Mouse (Mus musculus): ENCODE results near the gene Renbp.

The Renbp gene

DNA sequence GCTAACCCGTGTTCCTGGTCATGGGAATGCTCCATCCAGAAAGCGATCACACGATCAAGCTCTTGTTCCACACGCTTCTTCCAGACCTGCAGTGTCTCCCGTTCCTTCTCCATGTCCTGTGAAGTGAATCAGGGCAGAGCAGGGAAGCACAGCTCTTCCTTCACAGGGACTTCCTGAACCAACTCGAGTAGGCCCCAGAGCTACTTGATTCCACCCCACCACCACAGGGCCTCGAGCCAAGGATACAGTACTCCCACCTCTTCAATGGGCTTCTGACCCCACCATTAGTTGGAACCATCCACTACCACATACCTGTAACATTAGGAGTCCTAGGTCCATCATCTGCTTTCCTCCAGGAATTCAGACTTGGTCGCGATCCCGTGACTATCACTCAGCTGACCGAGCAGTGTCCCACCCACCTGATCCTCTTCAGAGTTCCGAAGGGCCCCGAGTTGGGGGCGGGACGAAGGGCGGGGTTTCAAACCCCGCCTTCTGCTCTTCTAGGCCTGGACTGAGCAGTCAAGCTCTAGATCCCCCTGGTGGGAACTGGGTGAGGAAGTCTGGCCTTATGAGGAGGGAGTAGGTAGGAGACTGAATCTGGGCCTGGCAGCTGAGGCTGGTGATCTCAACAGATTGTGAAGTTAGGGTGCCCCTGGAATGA, at the start of gene Renbp:
Renbp (minus strand) TSS at position 449 of the 661 bp plus-strand sequence.
- no peak for DNase-seq

DNA sequence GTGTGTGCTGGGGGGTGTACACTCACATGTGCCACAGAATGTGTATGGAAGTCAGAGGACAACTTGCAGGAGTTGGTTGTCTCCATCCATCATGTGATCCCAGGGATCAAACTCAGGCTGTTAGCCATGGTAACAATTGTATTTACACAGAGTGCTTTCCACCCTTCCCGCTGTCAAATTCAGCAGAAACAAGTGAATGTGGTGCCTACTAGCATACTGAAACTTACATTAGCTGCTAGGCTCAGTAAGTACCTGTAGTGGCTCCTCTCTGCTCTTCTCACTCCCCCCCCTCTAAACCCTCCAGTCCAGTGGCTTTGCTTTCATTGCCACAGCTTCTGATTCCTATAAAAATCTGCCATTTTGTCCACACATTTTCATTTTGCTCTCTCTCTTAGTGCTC, 47.1 kb upstream of the Renbp start:
- no peak for DNase-seq

DNA sequence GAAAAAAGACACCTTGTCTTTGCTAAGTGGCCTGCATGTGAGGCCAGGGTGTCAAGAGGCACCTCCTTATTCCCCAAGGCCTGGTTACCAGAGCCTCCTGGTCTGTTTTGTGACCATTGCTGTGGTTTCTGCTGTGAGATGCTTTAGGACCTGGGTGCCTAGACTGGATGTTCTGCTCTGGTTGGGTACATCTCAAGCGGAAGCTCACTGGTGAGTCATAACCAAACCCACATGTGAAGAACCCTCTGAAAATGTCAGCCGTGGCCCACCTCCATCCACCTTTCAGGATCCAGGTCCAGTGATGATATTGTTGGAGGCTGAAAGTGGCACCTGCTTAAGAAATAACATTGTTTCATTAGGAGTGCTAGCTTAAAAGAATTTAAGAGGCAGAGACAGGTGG, 45.6 kb upstream of the Renbp start:
- no peak for DNase-seq

DNA sequence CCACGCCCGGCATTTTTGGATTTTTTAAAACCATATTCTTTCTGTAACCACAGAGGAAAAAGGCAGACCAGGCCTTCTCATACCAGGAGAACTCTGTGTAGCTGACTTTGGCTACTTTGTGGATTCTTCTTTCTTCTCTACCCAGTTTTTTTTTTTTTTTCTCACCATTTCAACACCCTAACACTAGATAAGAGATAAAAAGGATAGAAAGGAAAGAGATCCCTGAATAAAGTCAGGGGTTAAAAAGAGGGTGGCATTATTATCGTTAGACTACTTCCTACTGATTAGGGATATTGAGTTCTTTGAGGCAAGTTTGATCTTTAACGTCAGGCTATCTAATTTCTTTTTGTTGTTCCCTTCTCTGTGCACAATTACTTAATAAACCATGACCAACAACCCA, 42.1 kb upstream of the Renbp start:
- no peak for DNase-seq

GRCm38 (mm10) chrX:73970781-73971180, 40.1 kb upstream of the Renbp start:
- no peak for DNase-seq

DNA sequence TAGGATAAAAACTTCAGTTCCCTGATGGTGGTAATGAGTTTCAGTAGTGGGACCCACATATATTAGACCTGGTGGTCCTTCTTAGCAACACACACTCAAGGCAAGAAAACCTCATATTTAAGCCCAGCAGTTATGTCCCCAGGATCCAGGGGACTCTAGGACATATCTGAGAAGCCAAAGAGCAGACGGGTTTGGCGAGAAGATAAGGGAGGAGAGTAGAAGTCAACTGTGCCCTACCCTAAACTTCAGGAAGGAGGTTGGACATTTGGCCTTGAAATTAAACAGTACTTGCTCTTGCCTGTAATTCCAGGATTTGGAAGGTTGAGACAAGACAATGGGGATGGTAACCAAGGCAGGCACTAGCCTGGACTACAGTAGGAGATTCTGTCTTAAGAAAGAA, 39.1 kb upstream of the Renbp start:
- DNase-seq, result no peak

- DNase-seq, result no peak
Observed at GRCm38 (mm10) chrX:73969167-73969566, 38.5 kb upstream of the Renbp start.

DNA sequence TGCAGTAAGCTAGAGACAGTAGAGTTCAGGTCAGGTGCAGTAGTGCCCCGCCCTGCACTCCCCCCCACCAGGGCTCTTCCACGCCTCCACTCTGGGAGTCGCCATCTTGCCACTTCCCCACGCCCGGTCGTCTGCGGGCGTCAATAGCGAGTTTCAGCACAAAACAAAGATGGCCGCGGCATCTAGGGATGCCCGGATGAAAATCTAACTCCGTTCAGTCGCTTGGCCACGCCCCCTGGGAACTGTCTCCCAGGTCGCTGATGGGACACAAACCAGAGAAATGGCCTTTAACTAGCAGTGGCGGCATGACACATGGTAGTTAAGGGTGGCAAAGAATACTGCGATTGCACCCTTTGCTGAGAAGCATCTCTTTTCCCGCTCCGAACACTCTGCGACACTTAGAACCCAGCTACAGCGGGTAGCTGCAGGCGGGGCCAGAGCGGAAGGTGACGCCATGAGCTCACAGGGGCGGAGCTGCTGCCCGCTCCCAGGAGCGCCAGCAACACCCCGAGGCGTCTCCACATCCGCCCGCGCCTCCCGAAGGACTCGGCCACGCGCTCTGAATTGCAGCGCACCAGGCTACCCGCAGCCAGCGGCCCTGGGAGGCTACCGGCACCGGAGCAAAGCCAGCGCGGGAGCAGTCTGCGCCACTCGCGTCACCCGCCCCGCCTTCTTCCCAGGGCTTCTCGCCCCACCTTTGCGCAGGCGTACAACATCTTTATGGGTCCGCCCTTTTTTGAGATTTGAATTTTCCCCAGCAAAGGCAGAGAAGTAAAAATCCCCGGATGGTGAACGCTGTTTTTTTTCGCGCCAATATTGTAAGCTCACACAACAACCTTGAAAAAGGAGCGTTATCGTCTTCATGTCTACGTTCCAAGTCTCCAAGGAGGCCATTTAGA, 36.8 kb upstream of the Renbp start:
- peak; percentile 87 to 91 for DNase-seq

GRCm38 (mm10) chrX:73966248-73967176, 35.9 kb upstream of the Renbp start, which contains the start of gene Hcfc1:
Hcfc1 (minus strand) TSS chrX:73966357.
- peak; percentile 86 to 89 for DNase-seq

GRCm38 (mm10) chrX:73965307-73965706, 34.7 kb upstream of the Renbp start:
- peak; percentile 35 to 53 for DNase-seq

GRCm38 (mm10) chrX:73964363-73964762, 33.7 kb upstream of the Renbp start:
- no peak for DNase-seq

DNA sequence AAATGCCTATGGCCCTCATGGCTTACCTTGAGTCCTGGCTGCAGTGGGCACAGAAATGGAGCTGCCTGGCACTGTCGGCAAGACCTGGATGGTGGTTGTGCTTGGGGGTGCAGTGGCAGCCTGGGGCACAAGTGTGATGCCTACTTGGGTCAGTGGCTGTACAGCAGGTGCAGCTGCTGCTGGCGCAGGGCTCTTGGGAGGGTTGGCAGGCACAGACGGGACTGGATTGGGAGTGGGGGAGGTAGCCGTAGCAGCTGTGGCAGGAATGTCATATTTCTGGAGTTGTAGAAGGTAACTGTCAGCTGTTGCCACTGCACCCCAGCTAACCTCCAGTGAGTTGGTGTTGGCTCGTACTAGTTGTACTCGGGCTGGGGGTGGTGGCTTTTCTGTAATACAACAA, 24.3 kb upstream of the Renbp start:
- no peak for DNase-seq

GRCm38 (mm10) chrX:73952603-73953002, 22.0 kb upstream of the Renbp start:
- DNase-seq, result no peak

- no peak for DNase-seq
Observed at GRCm38 (mm10) chrX:73949341-73949740, 18.7 kb upstream of the Renbp start.

DNA sequence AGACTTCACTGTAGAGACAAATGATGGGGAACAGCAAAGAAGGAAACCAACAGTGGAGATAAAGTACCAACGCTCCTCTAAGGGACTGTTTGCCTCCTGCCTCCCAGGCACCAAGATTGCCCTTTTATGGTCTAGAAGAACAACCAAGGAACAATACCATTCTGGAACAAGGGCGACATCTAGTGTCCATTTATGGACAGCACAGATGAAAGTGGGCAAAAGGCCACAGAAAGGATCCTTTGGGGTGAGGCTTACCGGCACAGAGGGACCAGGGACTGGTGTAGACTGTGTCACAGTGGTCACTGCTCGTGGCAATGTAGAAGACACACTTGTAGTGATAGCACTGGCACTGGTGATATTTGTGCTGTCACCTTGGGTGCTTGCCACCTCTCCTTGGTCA, 18.0 kb upstream of the Renbp start:
- DNase-seq, result peak; percentile 44 to 73

DNA sequence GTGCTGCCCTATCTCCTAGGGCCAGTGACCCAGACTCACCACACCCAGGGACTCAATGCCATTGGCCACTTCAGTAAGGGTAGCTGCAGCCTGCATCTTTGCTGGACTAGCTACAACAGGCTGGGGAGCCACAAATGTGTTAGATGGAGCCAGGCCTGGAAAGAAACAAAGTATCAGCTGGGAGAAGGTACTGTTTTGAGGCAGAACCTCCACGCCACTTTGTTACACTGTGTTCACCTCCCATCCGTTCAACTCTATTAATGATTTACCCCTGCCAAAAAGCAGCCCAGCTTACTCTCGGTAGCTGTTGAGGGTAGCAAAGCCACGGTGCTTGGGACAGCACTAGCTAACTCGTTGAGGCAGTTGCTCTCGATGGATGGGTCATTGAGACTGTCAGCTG, 16.2 kb upstream of the Renbp start:
- no peak for DNase-seq

- no peak for DNase-seq
Observed at GRCm38 (mm10) chrX:73942294-73942693, 11.6 kb upstream of the Renbp start.

GRCm38 (mm10) chrX:73941860-73942259, 11.2 kb upstream of the Renbp start:
- no peak for DNase-seq

DNA sequence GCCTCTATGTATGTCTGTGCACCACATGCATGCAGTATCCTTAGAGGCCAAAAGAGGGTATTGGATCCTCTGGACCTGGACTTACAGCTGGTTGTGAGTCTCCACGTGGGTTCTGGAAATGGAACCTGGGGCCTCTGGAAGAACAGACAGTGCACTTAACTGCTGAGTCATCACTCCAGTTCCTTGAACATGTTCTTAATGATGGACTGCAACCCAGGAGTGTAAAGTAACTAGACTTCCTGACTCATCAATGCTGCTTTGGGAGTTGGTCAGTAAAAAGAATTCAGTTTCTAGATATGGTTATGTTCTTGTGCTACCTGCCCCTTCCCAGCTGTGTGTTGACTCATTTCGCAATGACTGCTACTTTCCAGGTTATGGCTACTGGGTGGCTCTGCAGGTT, 1.2 kb upstream of the Renbp start:
- DNase-seq, result no peak

- no peak for DNase-seq
Observed at GRCm38 (mm10) chrX:73922550-73922882, 8.1 kb downstream of the Renbp start.

DNA sequence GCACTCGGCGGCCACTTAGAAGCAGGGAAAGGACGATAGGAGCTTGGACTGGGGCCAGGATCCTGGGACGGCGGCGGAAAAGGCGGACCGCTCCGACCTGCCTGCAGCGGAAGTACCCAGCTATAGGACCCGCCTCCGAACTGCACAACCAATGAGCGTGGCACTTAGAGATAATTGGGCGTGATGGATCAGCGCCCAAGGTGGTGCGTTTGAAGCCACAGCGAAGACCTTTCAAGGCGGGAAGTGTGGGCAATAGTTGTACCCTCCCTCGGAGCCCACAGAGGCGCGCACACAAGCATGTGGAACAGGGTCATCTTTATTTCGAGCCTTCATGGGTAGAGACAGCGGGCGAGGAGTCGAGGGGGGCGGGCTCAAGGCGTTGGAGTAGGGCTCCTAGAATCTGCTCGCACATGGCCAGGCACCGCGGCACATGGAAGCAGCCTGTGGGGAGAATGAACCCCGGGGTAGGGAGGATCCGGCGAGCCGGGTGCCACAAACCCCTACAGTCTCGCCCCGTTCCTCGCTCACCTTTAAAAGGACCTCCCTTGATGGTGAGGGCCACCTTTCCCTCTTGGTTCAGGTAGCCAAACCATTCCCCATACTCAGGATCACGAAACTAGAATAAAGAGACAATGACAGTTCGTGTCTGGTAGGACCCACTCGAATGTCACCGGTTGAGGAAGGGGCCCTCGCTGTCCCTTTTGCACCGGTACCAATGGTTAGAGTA, 8.7 kb downstream of the Renbp start, which contains the start of the genes Arhgap4 and Naa10:
Arhgap4 (minus strand) TSS at position 48 of the 727 bp plus-strand sequence.
Naa10 (minus strand) TSS at position 122 of the 727 bp plus-strand sequence.
- DNase-seq, result peak; percentile 89 to 91

GRCm38 (mm10) chrX:73921285-73921822, 9.3 kb downstream of the Renbp start:
- DNase-seq, result no peak

All from cerebellum, postnatal 36 days (tissue).